Mouse (Mus musculus): ENCODE measurements around the gene Rasal3.
A peak's percentile ranks its signal among the peaks of the same experiment; 100 is the strongest.

The Rasal3 gene

GRCm38 (mm10) chr17:32403417-32403816 is at the start of gene Rasal3:
TSS of gene Rasal3 (minus strand) at chr17:32403583.
- DNase-seq (ENCODE audit: extremely low spot score, low spot score) = no peak

GRCm38 (mm10) chr17:32452482-32452881 is 49.1 kb upstream of the Rasal3 start, which contains the start of gene Cyp4f39:
TSS of gene Cyp4f39 (plus strand) at chr17:32452723.
- peak; percentile 31 for DNase-seq (ENCODE audit: extremely low spot score, low spot score)

GRCm38 (mm10) chr17:32450844-32451537 is 47.6 kb upstream of the Rasal3 start:
- DNase-seq (ENCODE audit: extremely low spot score, low spot score) = no peak

GRCm38 (mm10) chr17:32449042-32449441 is 45.7 kb upstream of the Rasal3 start:
- no peak for DNase-seq (ENCODE audit: extremely low spot score, low spot score)

GRCm38 (mm10) chr17:32447195-32447594 is 43.8 kb upstream of the Rasal3 start:
- DNase-seq (ENCODE audit: extremely low spot score, low spot score) = no peak

GRCm38 (mm10) chr17:32445016-32445415 is 41.6 kb upstream of the Rasal3 start:
- no peak for DNase-seq (ENCODE audit: extremely low spot score, low spot score)

GRCm38 (mm10) chr17:32443245-32443644 is 39.9 kb upstream of the Rasal3 start:
- no peak for DNase-seq (ENCODE audit: extremely low spot score, low spot score)

- no peak for DNase-seq (ENCODE audit: extremely low spot score, low spot score)
Measured at GRCm38 (mm10) chr17:32437106-32437505, 33.7 kb upstream of the Rasal3 start.

GRCm38 (mm10) chr17:32435151-32435550 is 31.8 kb upstream of the Rasal3 start:
- no peak for DNase-seq (ENCODE audit: extremely low spot score, low spot score)

- DNase-seq (ENCODE audit: extremely low spot score, low spot score) = no peak
Measured at GRCm38 (mm10) chr17:32434324-32434723, 30.9 kb upstream of the Rasal3 start.

GRCm38 (mm10) chr17:32431972-32432371 is 28.6 kb upstream of the Rasal3 start:
- DNase-seq (ENCODE audit: extremely low spot score, low spot score) = no peak

GRCm38 (mm10) chr17:32426610-32427009 is 23.2 kb upstream of the Rasal3 start:
- no peak for DNase-seq (ENCODE audit: extremely low spot score, low spot score)

- no peak for DNase-seq (ENCODE audit: extremely low spot score, low spot score)
Measured at GRCm38 (mm10) chr17:32424034-32424433, 20.7 kb upstream of the Rasal3 start, which contains the start of gene Pglyrp2. TSS of gene Pglyrp2 (minus strand) at chr17:32424167.

- no peak for DNase-seq (ENCODE audit: extremely low spot score, low spot score)
Measured at GRCm38 (mm10) chr17:32420781-32421180, 17.4 kb upstream of the Rasal3 start.

- DNase-seq (ENCODE audit: extremely low spot score, low spot score) = no peak
Measured at GRCm38 (mm10) chr17:32419989-32420388, 16.6 kb upstream of the Rasal3 start.

GRCm38 (mm10) chr17:32416771-32417170 is 13.4 kb upstream of the Rasal3 start:
- DNase-seq (ENCODE audit: extremely low spot score, low spot score) = no peak

- DNase-seq (ENCODE audit: extremely low spot score, low spot score) = no peak
Measured at GRCm38 (mm10) chr17:32415417-32416020, 12.1 kb upstream of the Rasal3 start.

GRCm38 (mm10) chr17:32411898-32412297 is 8.5 kb upstream of the Rasal3 start:
- DNase-seq (ENCODE audit: extremely low spot score, low spot score) = no peak

- no peak for DNase-seq (ENCODE audit: extremely low spot score, low spot score)
Measured at GRCm38 (mm10) chr17:32402779-32403157, 615 bp downstream of the Rasal3 start.

GRCm38 (mm10) chr17:32402011-32402778 is 1.2 kb downstream of the Rasal3 start:
- no peak for DNase-seq (ENCODE audit: extremely low spot score, low spot score)

GRCm38 (mm10) chr17:32396266-32396665 is 7.1 kb downstream of the Rasal3 start:
- DNase-seq (ENCODE audit: extremely low spot score, low spot score) = no peak

- no peak for DNase-seq (ENCODE audit: extremely low spot score, low spot score)
Measured at GRCm38 (mm10) chr17:32393944-32394343, 9.4 kb downstream of the Rasal3 start.
